Mouse (Mus musculus) lung, embryonic 16.5 days (tissue): ENCODE measurements around the gene Gsk3a. TPM values are rescaled to one million over a fixed set of nuclear protein-coding genes. Genes with fewer than 3 reads are reported as not detected.

Experiments used
- ATAC-seq: fragments of 200-750 bp; cut with Nextera tagmentation; 2 replicates; pipeline ENCODE4 v1.8.0; 2017; ENCODE audit warnings: low read depth, mild to moderate bottlenecking, moderate library complexity
- H3K27ac ChIP-seq: fragments of 300-500 bp; sonication (generic); 2 replicates; pipeline ENCODE4 v1.5.1; 2014; ENCODE audit warnings: mild to moderate bottlenecking, control low read depth, low read length
- H3K27me3 ChIP-seq: fragments of 300-500 bp; sonication (generic); 2 replicates; pipeline ENCODE4 v1.6.1; 2014; ENCODE audit warnings: low read depth, low read length, mixed read lengths; ENCODE audit not compliant: control insufficient read depth, insufficient read depth
- H3K36me3 ChIP-seq: fragments of 300-500 bp; sonication (generic); 2 replicates; pipeline ENCODE4 v1.6.1; 2014; ENCODE audit warnings: low read length; ENCODE audit not compliant: control insufficient read depth, insufficient read depth
- H3K4me1 ChIP-seq: fragments of 300-500 bp; sonication (generic); replicated peaks from 2 replicates; pipeline ENCODE4 v1.6.1; 2014; ENCODE audit warnings: low read length, mixed read lengths; ENCODE audit not compliant: control insufficient read depth, insufficient read depth
- H3K4me2 ChIP-seq: fragments of 300-500 bp; sonication (generic); 2 replicates; pipeline ENCODE4 v1.6.1; 2014; ENCODE audit warnings: low read depth, low read length, control low read depth
- H3K4me3 ChIP-seq: fragments of 300-500 bp; sonication (generic); 2 replicates; pipeline ENCODE4 v1.5.1; 2014; ENCODE audit warnings: mild to moderate bottlenecking, low read length, control low read depth
- H3K9ac ChIP-seq: fragments of 300-500 bp; sonication (generic); 2 replicates; pipeline ENCODE4 v1.6.1; 2014; ENCODE audit warnings: low read length, control low read depth
- H3K9me3 ChIP-seq: fragments of 300-500 bp; sonication (generic); 2 replicates; pipeline ENCODE4 v1.6.1; 2016; ENCODE audit warnings: low read length; ENCODE audit not compliant: control insufficient read depth
- WGBS: fragments of 180-500 bp; shearing (Covaris S2); extraction: QIAGEN DNeasy Blood & Tissue Kit; methylation state at CpG from one replicate; pipeline ENCODE4 v1.1.7; 2014; 5-methylcytosine and 5-hydroxymethylcytosine counted together
- microRNA-seq: library from miRNA; unstranded; fragments of <30 nt; microRNA quantifications from one replicate; pipeline ENCODE4, GENCODE M21; 2016
- polyA plus RNA-seq: library from polyadenylated mRNA; unstranded; fragments of >200 nt; fragmentation: Nextera tagmentation; extraction: Ambion mirVana; gene quantifications from 2 replicates; pipeline ENCODE4 v1.2.1, GENCODE M21; 2015

The Gsk3a gene
- polyA plus RNA-seq, 1 experiment from 2014 or later: 8.2 TPM

DNA sequence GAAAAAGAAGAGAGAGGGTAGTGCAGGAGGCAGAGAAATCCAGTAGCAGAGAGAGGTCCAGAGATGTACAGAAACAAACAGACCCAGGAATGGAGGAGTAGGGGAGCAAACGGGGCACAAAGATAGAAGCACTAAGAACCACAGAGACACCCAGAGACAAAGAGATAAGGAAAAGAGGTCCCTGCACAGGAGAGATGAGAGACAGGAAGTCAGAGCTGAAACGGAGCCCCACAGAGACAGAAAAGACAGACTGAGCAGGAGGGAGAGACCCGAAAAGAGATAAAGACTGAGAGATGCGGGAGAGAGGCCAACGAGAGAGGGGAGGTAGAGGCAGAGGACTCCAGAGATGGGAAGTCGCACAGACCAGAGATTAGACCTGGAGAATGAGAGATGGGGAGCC is 57.1 kb downstream of the Gsk3a start:
- Histone ChIP-seq H3K4me2 (no peak overlapping the region), H3K27me3 (peaks cover 79% of the 10 kb centered on the region), H3K9ac (no peak overlapping the region), H3K4me3 (no peak overlapping the region), H3K4me1 (peaks cover 4% of the 10 kb centered on the region), H3K27ac (no peak overlapping the region), H3K9me3 (no peaks in the 10 kb centered on the region), H3K36me3 (no peaks in the 10 kb centered on the region)
- 9% methylated on average over 6 of the region's 6 CpGs for WGBS
- no peak for ATAC-seq

DNA sequence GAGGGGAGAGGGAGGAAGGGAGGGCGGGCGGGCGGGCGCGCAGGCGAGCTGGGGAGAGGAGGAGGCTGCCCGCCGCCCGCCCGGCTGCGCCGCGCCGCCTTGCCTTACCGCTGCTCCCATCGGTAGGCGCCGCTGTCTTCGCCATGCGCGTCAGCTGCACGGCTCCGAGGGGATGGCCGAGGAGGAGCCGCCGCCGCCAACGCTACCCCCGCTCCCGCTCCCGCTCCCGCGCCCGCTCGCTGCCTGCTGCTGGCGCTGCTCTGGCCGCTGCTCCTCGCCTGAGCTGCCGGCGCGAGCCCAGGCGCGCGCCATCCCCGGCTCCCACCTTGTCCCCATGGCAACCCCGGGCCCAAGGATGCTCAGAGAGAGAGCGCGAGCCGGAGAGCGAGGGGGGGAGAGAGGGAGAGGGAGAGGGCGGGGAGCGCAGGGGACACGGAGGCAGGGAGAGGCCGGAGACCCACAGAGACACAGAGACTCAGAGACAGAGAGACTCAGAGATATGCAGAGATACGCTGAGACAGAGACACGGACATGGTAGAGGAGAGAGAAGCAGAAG is 58.0 kb downstream of the Gsk3a start, which contains the start of gene Pou2f2:
Gene Pou2f2 (minus strand): TSS at position 121 of the 556 bp plus-strand sequence.
- no peaks in the 10 kb centered on the region for H3K9me3 ChIP-seq
- no peak within 1 kb of the TSS for H3K27ac ChIP-seq
- H3K27me3 ChIP-seq: peaks cover 85% of the 10 kb centered on the region
- peak within 1 kb of the TSS; percentile 52 for H3K4me3 ChIP-seq
- WGBS: 0% methylated on average over 32 of the region's 56 CpGs
- peak within 1 kb of the TSS; percentile 80 for H3K4me2 ChIP-seq
- H3K9ac ChIP-seq: peak within 1 kb of the TSS; percentile 15
- peaks cover 4% of the 10 kb centered on the region for H3K4me1 ChIP-seq
- H3K36me3 ChIP-seq: no peaks in the 10 kb centered on the region
- ATAC-seq: peak; percentile 86

DNA sequence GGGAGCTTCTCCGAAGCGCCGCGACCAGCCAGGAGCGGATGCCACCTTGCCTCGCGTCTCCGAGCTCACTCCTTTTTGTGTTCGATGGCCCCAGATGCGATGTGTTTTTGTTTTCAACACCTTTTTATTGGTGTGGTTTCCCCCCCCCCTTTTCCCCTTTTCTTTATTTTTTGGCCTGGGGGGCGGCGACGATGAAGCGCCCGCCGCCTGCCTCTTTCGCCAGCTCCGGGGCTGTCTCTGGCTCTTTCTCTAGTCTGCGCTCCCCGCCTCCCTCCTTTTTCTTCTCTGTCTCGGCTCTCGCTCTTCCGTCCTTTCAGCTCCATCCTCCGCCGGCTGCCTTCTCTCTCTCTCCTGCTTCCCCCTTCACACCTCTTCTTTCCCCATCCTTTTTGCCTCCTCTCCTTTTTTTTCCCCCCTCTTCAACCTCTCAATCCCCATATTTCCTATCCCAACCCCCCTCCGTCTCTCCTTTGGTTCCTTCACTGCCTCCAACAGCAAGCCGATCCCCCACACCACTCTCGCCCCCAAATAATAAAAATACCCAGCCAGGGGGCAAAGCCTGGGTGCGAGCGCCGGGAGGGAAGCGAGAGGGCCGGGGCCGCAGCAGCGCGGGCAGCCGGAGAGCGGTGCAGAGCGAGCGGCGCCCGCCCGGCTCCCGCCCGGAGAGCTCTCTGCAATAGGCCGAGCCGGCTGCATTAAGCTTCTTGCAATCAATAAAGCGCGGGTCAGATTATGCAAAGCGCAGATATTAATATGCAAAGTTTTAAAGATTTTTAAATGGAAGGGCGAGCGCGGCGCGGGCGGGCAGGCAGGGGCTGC is 58.7 kb downstream of the Gsk3a start:
- Histone ChIP-seq H3K4me2 (peak overlapping the region; percentile 80), H3K27me3 (peaks cover 88% of the 10 kb centered on the region), H3K27ac (no peak overlapping the region), H3K9ac (peak overlapping the region; percentile 15; the same call in 1 of the 2 replicates), H3K4me1 (peaks cover 4% of the 10 kb centered on the region), H3K36me3 (no peaks in the 10 kb centered on the region), H3K9me3 (no peaks in the 10 kb centered on the region), H3K4me3 (peak overlapping the region; percentile 52)
- peak; percentile 75 for ATAC-seq
- under 1% methylated on average over 50 of the region's 56 CpGs for WGBS

DNA sequence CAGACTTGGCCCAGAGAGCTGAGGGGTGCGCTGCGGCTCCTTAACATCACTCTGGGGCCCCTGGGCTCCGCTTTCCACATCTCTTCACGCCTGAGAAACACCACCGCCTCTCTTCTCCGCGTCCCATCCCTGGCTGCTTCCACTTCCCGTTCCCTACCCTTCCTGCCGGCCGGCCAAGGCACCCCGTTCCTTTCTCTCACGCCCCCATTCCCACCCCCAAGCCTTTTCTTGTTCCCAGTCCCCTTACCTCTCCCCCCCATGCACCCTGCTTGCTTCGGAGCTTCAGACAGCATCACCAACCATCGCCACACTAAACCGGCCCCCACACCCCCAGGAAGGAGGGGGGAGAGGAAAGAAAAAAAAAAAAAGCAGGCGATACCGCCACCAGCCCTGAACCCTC is 59.3 kb downstream of the Gsk3a start:
- Histone ChIP-seq H3K4me1 (peaks cover 4% of the 10 kb centered on the region), H3K4me2 (peak overlapping the region; percentile 80), H3K9ac (no peak overlapping the region), H3K4me3 (peak overlapping the region; percentile 52), H3K27ac (no peak overlapping the region), H3K36me3 (no peaks in the 10 kb centered on the region), H3K9me3 (no peaks in the 10 kb centered on the region), H3K27me3 (peaks cover 85% of the 10 kb centered on the region)
- no peak for ATAC-seq
- under 1% methylated on average over 15 of the region's 17 CpGs for WGBS

Small RNAs within 50 kb of the gene (microRNA-seq; reads per million reads assigned to microRNA genes)
- gene Mir7048: not detected

Other genes starting within 250 kb of the Gsk3a start
- gene Atp1a3, start 231.9 kb downstream of the Gsk3a start, polyA plus RNA-seq: 1.0 and 2.1 TPM in 2 replicates
- gene Grik5, start 165.5 kb downstream of the Gsk3a start, polyA plus RNA-seq: 3.5 and 3.6 TPM in 2 replicates
- gene Zfp574, start 165.3 kb downstream of the Gsk3a start, polyA plus RNA-seq: 28.9 and 30.5 TPM in 2 replicates
- gene Pou2f2, start 58.1 kb downstream of the Gsk3a start, polyA plus RNA-seq: 0.58 TPM in 2 replicates
- gene Dedd2, start 17.2 kb downstream of the Gsk3a start, polyA plus RNA-seq: 9.0 and 9.5 TPM in 2 replicates
- 2.3 and 2.5 TPM in 2 replicates for gene Zfp526, start 16.4 kb downstream of the Gsk3a start, polyA plus RNA-seq
- gene Erf, start 12.9 kb upstream of the Gsk3a start, polyA plus RNA-seq: 10.5 and 13.6 TPM in 2 replicates
- 23.5 and 28.9 TPM in 2 replicates for gene Cic, start 29.9 kb upstream of the Gsk3a start, polyA plus RNA-seq
- gene Pafah1b3, start 60.1 kb upstream of the Gsk3a start, polyA plus RNA-seq: 170 and 173 TPM in 2 replicates
- gene Prr19, start 63.6 kb upstream of the Gsk3a start, polyA plus RNA-seq: 0.13 TPM in 1 of 2 replicates, not detected in the other
- 0.14 and 0.49 TPM in 2 replicates for gene Tmem145, start 68.3 kb upstream of the Gsk3a start, polyA plus RNA-seq
- gene Megf8, start 79.3 kb upstream of the Gsk3a start, polyA plus RNA-seq: 11.8 and 12.1 TPM in 2 replicates
- 0.33 and 2.9 TPM in 2 replicates for gene Cnfn, start 131.9 kb upstream of the Gsk3a start, polyA plus RNA-seq
- gene Lipe, start 160.9 kb upstream of the Gsk3a start, polyA plus RNA-seq: 9.4 and 11.4 TPM in 2 replicates
- 0.49 TPM in 1 of 2 replicates, not detected in the other for gene Cxcl17, start 175.0 kb upstream of the Gsk3a start, polyA plus RNA-seq
- gene Ceacam1, start 239.8 kb upstream of the Gsk3a start, polyA plus RNA-seq: 7.3 TPM in 2 replicates